Comparison of ENCODE assay signal across 17 mouse cellular contexts in the genomic region with DNA sequence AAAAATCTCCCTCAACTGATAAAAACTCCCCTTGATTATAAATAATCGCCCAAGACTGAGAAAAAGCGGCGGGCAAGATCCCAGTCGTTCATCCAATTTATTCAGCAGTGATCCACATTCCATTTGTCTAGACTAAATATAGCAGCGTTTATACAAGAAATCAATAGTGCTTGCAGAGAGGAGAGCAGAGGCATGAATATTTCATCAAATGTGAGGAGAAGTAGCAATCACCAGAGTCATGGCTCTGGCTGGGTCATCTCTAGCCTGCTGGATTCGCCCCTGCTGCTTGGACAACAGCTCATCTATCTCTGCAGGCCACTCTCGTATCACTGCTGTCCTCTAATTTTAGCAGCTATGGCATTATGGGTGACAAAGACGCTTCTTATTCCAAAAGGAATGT.
DNase-seq lines count a peak whose midpoint lies in the region; ATAC-seq and TF ChIP-seq lines count a peak whose summit lies in the region.
"Had no signal": no experiment of that assay in that cellular context is flagged by ENCODE, and none has a peak within 500 bp of the region (broad histone marks: within the 10 kb centered on the region; RNA-seq: fewer than 3 reads in every experiment).

No protein-coding gene starts in this region.

- no peaks in the 10 kb centered on the region; the same call in 1 of the 2 replicates for H3K79me2 ChIP-seq in heart, adult 2 months (replicated peaks; ENCODE audit: control insufficient read depth, insufficient read depth, low read length)

- H3K9ac ChIP-seq in heart, adult 2 months (ENCODE audit: low read depth, low read length): no peak overlapping the region; the same call in 1 of the 2 replicates
- no peak overlapping the region for H3K9ac ChIP-seq in heart, postnatal 0 days (replicated peaks; ENCODE audit: low read depth, low read length)
- no peak overlapping the region for H3K9ac ChIP-seq in midbrain, embryonic 12.5 days (replicated peaks)
- no peak overlapping the region for H3K9ac ChIP-seq in midbrain, postnatal 0 days (replicated peaks; ENCODE audit: low read length, poor library complexity, severe bottlenecking)
- H3K9ac ChIP-seq: embryonic facial prominence, embryonic 12.5 days; limb, embryonic 12.5 days; liver, embryonic 12.5 days had no signal

- 39% methylated on average over 8 of the region's 8 CpGs for WGBS in heart, adult 2 months
- WGBS in heart, postnatal 0 days: 28% methylated on average over 8 of the region's 8 CpGs
- 51% methylated on average over 8 of the region's 8 CpGs for WGBS in midbrain, embryonic 12.5 days
- 42% methylated on average over 8 of the region's 8 CpGs for WGBS in midbrain, postnatal 0 days

- H3K36me3 ChIP-seq in heart, adult 2 months (ENCODE audit: control insufficient read depth, insufficient read depth, low read length): peaks cover 2% of the 10 kb centered on the region
- no peaks in the 10 kb centered on the region for H3K36me3 ChIP-seq in heart, postnatal 0 days (replicated peaks; ENCODE audit: control insufficient read depth, insufficient read depth, low read length)
- H3K36me3 ChIP-seq in midbrain, embryonic 12.5 days: no peaks in the 10 kb centered on the region
- no peaks in the 10 kb centered on the region for H3K36me3 ChIP-seq in midbrain, postnatal 0 days (ENCODE audit: insufficient read depth, low read length)
- H3K36me3 ChIP-seq: embryonic facial prominence, embryonic 12.5 days; limb, embryonic 12.5 days; liver, embryonic 12.5 days had no signal

- peak overlapping the region; percentile 18; the same call in 1 of the 2 replicates for H3K4me2 ChIP-seq in heart, postnatal 0 days (ENCODE audit: low read depth, low read length)
- no peak overlapping the region for H3K4me2 ChIP-seq in midbrain, embryonic 12.5 days (replicated peaks)
- H3K4me2 ChIP-seq in midbrain, postnatal 0 days (ENCODE audit: low read depth, low read length, poor library complexity, severe bottlenecking): no peak overlapping the region
- H3K4me2 ChIP-seq: embryonic facial prominence, embryonic 12.5 days; limb, embryonic 12.5 days; liver, embryonic 12.5 days had no signal

- no peak for TF ChIP-seq CTCF in heart, adult 2 months (IDR thresholded peaks at IDR 0.05)
- TF ChIP-seq CTCF in heart, postnatal 0 days (IDR thresholded peaks at IDR 0.05; ENCODE audit: low read depth): no peak
- no peak for TF ChIP-seq CTCF in midbrain, postnatal 0 days (IDR thresholded peaks at IDR 0.05)

- no peak for ATAC-seq in heart, postnatal 0 days (ENCODE audit: insufficient read depth, low read depth)
- peak; percentile 62; the same call in 1 of the 2 replicates for ATAC-seq in midbrain, embryonic 12.5 days (ENCODE audit: low FRiP score, low read depth)
- 0 out of 2 replicates have a peak, but pooled peaks have one; percentile 38 for ATAC-seq in midbrain, postnatal 0 days (ENCODE audit: low FRiP score)
- no peak for ATAC-seq in granulocyte monocyte progenitor cell, adult 5-6 weeks (replicated peaks; ENCODE audit: poor library complexity, severe bottlenecking)
- ATAC-seq: liver, embryonic 12.5 days had no signal

- intact Hi-C loops in heart, adult 2 months (cut with DNase I): no loop called here
- intact Hi-C loops in heart, postnatal 10 days (cut with DNase I): no loop called here
- intact Hi-C loops in heart, postnatal 25 days (cut with DNase I): no loop called here

- DNase-seq in heart, adult 2 months: no peak
- no peak for DNase-seq in heart, postnatal 10 days
- no peak for DNase-seq in heart, postnatal 0 days (ENCODE audit: low spot score)
- DNase-seq in heart, postnatal 25 days (ENCODE audit: low spot score): no peak
- DNase-seq in midbrain, postnatal 0 days (ENCODE audit: low spot score): no peak
- DNase-seq: cerebellum, postnatal 10 days; gastrocnemius, postnatal 10 days; kidney, adult 11 months; lung, adult 2 months; thymus, postnatal 36 days had no signal

- no peak for TF ChIP-seq POLR2A in heart, adult 2 months (IDR thresholded peaks at IDR 0.05; ENCODE audit: insufficient read depth, low read depth, low read length)

- H3K27me3 ChIP-seq in heart, adult 2 months (ENCODE audit: control insufficient read depth, insufficient read depth, low read length): peaks cover 2% of the 10 kb centered on the region; the same call in 1 of the 2 replicates
- H3K27me3 ChIP-seq in heart, postnatal 0 days (ENCODE audit: control insufficient read depth, insufficient read depth, low read length): no peaks in the 10 kb centered on the region
- H3K27me3 ChIP-seq in midbrain, embryonic 12.5 days: no peaks in the 10 kb centered on the region
- H3K27me3 ChIP-seq in midbrain, postnatal 0 days (ENCODE audit: insufficient read depth, low read length): no peaks in the 10 kb centered on the region
- H3K27me3 ChIP-seq: embryonic facial prominence, embryonic 12.5 days; limb, embryonic 12.5 days; liver, embryonic 12.5 days; megakaryocyte, embryonic 14.5 days had no signal

- peak overlapping the region; percentile 47 for H3K27ac ChIP-seq in heart, adult 2 months
- H3K27ac ChIP-seq in heart, postnatal 0 days (ENCODE audit: low read depth): no peak overlapping the region
- H3K27ac ChIP-seq in midbrain, embryonic 12.5 days (replicated peaks): 0 out of 2 replicates have a peak overlapping the region, but pooled peaks have one; percentile 42
- H3K27ac ChIP-seq in midbrain, postnatal 0 days (ENCODE audit: low read depth, low read length): peak overlapping the region; percentile 4
- H3K27ac ChIP-seq: embryonic facial prominence, embryonic 12.5 days; limb, embryonic 12.5 days; liver, embryonic 12.5 days had no signal

- H3K9me3 ChIP-seq in heart, postnatal 0 days (replicated peaks; ENCODE audit: control insufficient read depth, low read length): no peaks in the 10 kb centered on the region
- no peaks in the 10 kb centered on the region for H3K9me3 ChIP-seq in midbrain, embryonic 12.5 days
- no peaks in the 10 kb centered on the region for H3K9me3 ChIP-seq in midbrain, postnatal 0 days (ENCODE audit: low read length)
- H3K9me3 ChIP-seq: embryonic facial prominence, embryonic 12.5 days; limb, embryonic 12.5 days; liver, embryonic 12.5 days; megakaryocyte, embryonic 14.5 days had no signal

- peaks cover 2% of the 10 kb centered on the region; the same call in 1 of the 2 replicates for H3K4me1 ChIP-seq in heart, adult 2 months (ENCODE audit: control insufficient read depth, insufficient read depth, low read length)
- H3K4me1 ChIP-seq in heart, postnatal 0 days (ENCODE audit: control insufficient read depth, insufficient read depth): peaks cover 16% of the 10 kb centered on the region
- no peaks in the 10 kb centered on the region for H3K4me1 ChIP-seq in midbrain, embryonic 12.5 days
- H3K4me1 ChIP-seq in midbrain, postnatal 0 days (ENCODE audit: insufficient read depth, low read length): peaks cover 4% of the 10 kb centered on the region; the same call in 1 of the 2 replicates
- H3K4me1 ChIP-seq: embryonic facial prominence, embryonic 12.5 days; limb, embryonic 12.5 days; liver, embryonic 12.5 days; megakaryocyte, embryonic 14.5 days had no signal

- TF ChIP-seq EP300 in heart, adult 2 months (IDR thresholded peaks at IDR 0.05; ENCODE audit: insufficient read depth, low read depth, low read length): no peak
- TF ChIP-seq EP300 in heart, postnatal 0 days (IDR thresholded peaks at IDR 0.05; ENCODE audit: low read depth): no peak

- H3K4me3 ChIP-seq in heart, adult 2 months: no peak overlapping the region
- H3K4me3 ChIP-seq in heart, postnatal 0 days (ENCODE audit: low read depth, low read length): no peak overlapping the region
- H3K4me3 ChIP-seq in midbrain, embryonic 12.5 days: no peak overlapping the region
- H3K4me3 ChIP-seq in midbrain, postnatal 0 days (ENCODE audit: low read depth, low read length): no peak overlapping the region
- H3K4me3 ChIP-seq: embryonic facial prominence, embryonic 12.5 days; erythroblast, embryonic 14.5 days; limb, embryonic 12.5 days; liver, embryonic 12.5 days; megakaryocyte, embryonic 14.5 days had no signal

Comparison
In these comparisons a context has a peak if more than half of its experiments do, and no peak if none do; other contexts are left out.
1. ATAC-seq: peak in midbrain, embryonic 12.5 days (single experiment) and midbrain, postnatal 0 days (single experiment); none in heart, postnatal 0 days (single experiment) and granulocyte monocyte progenitor cell, adult 5-6 weeks (single experiment).